Mouse (Mus musculus): Measurements from ENCODE around the gene Smbd1. TPM values are rescaled to one million over a fixed set of nuclear protein-coding genes. Genes with fewer than 3 reads are reported as not detected.

The Smbd1 gene
- polyA plus RNA-seq, 1 experiment: not detected

- WGBS: 75% methylated on average over 1 of the region's 1 CpGs
Measured at GRCm38 (mm10) chr16:32795177-32795576, 15.1 kb downstream of the Smbd1 start.

GRCm38 (mm10) chr16:32790056-32790455 lies 20.2 kb downstream of the Smbd1 start:
- Histone ChIP-seq H3K4me1 (ENCODE audit: control insufficient read depth, insufficient read depth, low read length) (no peaks in the 10 kb centered on the region), H3K27ac (ENCODE audit: insufficient read depth, low read length) (no peak overlapping the region), H3K4me3 (replicated peaks; ENCODE audit: insufficient read depth, low read depth, low read length) (no peak overlapping the region), H3K27me3 (ENCODE audit: control insufficient read depth, insufficient read depth, low read length) (no peaks in the 10 kb centered on the region)
- TF ChIP-seq POLR2A (IDR thresholded peaks at IDR 0.05; ENCODE audit: borderline replicate concordance, insufficient read depth, low read length) (no peak), CTCF (IDR thresholded peaks at IDR 0.05; ENCODE audit: borderline replicate concordance, insufficient read depth, low read depth, low read length) (no peak)
- 91% methylated on average over 5 of the region's 5 CpGs for WGBS
- DNase-seq: no peak

More at GRCm38 (mm10) chr16:32795177-32795576, 15.1 kb downstream of the Smbd1 start:
- TF ChIP-seq CTCF (IDR thresholded peaks at IDR 0.05; ENCODE audit: borderline replicate concordance, insufficient read depth, low read depth, low read length): no peak
- no peak for TF ChIP-seq POLR2A (IDR thresholded peaks at IDR 0.05; ENCODE audit: borderline replicate concordance, insufficient read depth, low read length)
- DNase-seq: no peak
- no peak overlapping the region for H3K4me3 ChIP-seq (replicated peaks; ENCODE audit: insufficient read depth, low read depth, low read length)
- H3K4me1 ChIP-seq (ENCODE audit: control insufficient read depth, insufficient read depth, low read length): no peaks in the 10 kb centered on the region
- no peaks in the 10 kb centered on the region for H3K27me3 ChIP-seq (ENCODE audit: control insufficient read depth, insufficient read depth, low read length)
- H3K27ac ChIP-seq (ENCODE audit: insufficient read depth, low read length): no peak overlapping the region

- TF ChIP-seq CTCF (IDR thresholded peaks at IDR 0.05; ENCODE audit: borderline replicate concordance, insufficient read depth, low read depth, low read length): no peak
- Histone ChIP-seq H3K4me3 (replicated peaks; ENCODE audit: insufficient read depth, low read depth, low read length) (no peak overlapping the region), H3K27me3 (ENCODE audit: control insufficient read depth, insufficient read depth, low read length) (no peaks in the 10 kb centered on the region), H3K27ac (ENCODE audit: insufficient read depth, low read length) (no peak overlapping the region), H3K4me1 (ENCODE audit: control insufficient read depth, insufficient read depth, low read length) (no peaks in the 10 kb centered on the region)
- no peak for DNase-seq
- WGBS: 59% methylated on average over 13 of the region's 13 CpGs
Measured at GRCm38 (mm10) chr16:32784840-32785239, 25.4 kb downstream of the Smbd1 start.

GRCm38 (mm10) chr16:32783324-32784062 lies 26.8 kb downstream of the Smbd1 start:
- H3K27ac ChIP-seq (ENCODE audit: insufficient read depth, low read length): no peak overlapping the region
- WGBS: 20% methylated on average over 5 of the region's 5 CpGs
- no peak for DNase-seq

GRCm38 (mm10) chr16:32778956-32779355 lies 31.3 kb downstream of the Smbd1 start:
- Histone ChIP-seq H3K27ac (ENCODE audit: insufficient read depth, low read length) (no peak overlapping the region), H3K27me3 (ENCODE audit: control insufficient read depth, insufficient read depth, low read length) (no peaks in the 10 kb centered on the region), H3K4me1 (ENCODE audit: control insufficient read depth, insufficient read depth, low read length) (no peaks in the 10 kb centered on the region), H3K4me3 (replicated peaks; ENCODE audit: insufficient read depth, low read depth, low read length) (no peak overlapping the region)
- DNase-seq: peak; percentile 31 to 39
- TF ChIP-seq POLR2A (IDR thresholded peaks at IDR 0.05; ENCODE audit: borderline replicate concordance, insufficient read depth, low read length) (no peak), CTCF (IDR thresholded peaks at IDR 0.05; ENCODE audit: borderline replicate concordance, insufficient read depth, low read depth, low read length) (no peak)
- 20% methylated on average over 8 of the region's 8 CpGs for WGBS

More at GRCm38 (mm10) chr16:32783324-32784062, 26.8 kb downstream of the Smbd1 start:
- no peak for TF ChIP-seq CTCF (IDR thresholded peaks at IDR 0.05; ENCODE audit: borderline replicate concordance, insufficient read depth, low read depth, low read length)
- no peak for TF ChIP-seq POLR2A (IDR thresholded peaks at IDR 0.05; ENCODE audit: borderline replicate concordance, insufficient read depth, low read length)
- no peak overlapping the region for H3K4me3 ChIP-seq (replicated peaks; ENCODE audit: insufficient read depth, low read depth, low read length)
- no peaks in the 10 kb centered on the region for H3K4me1 ChIP-seq (ENCODE audit: control insufficient read depth, insufficient read depth, low read length)
- H3K27me3 ChIP-seq (ENCODE audit: control insufficient read depth, insufficient read depth, low read length): no peaks in the 10 kb centered on the region

GRCm38 (mm10) chr16:32776676-32777075 lies 33.6 kb downstream of the Smbd1 start:
- no peaks in the 10 kb centered on the region for H3K4me1 ChIP-seq (ENCODE audit: control insufficient read depth, insufficient read depth, low read length)
- no peaks in the 10 kb centered on the region for H3K27me3 ChIP-seq (ENCODE audit: control insufficient read depth, insufficient read depth, low read length)
- no peak for DNase-seq
- no peak for TF ChIP-seq CTCF (IDR thresholded peaks at IDR 0.05; ENCODE audit: borderline replicate concordance, insufficient read depth, low read depth, low read length)
- no peak overlapping the region for H3K27ac ChIP-seq (ENCODE audit: insufficient read depth, low read length)
- 80% methylated on average over 10 of the region's 10 CpGs for WGBS
- H3K4me3 ChIP-seq (replicated peaks; ENCODE audit: insufficient read depth, low read depth, low read length): no peak overlapping the region

- WGBS: 89% methylated on average over 7 of the region's 7 CpGs
- Histone ChIP-seq H3K4me3 (replicated peaks; ENCODE audit: insufficient read depth, low read depth, low read length) (no peak overlapping the region), H3K4me1 (ENCODE audit: control insufficient read depth, insufficient read depth, low read length) (no peaks in the 10 kb centered on the region), H3K27me3 (ENCODE audit: control insufficient read depth, insufficient read depth, low read length) (no peaks in the 10 kb centered on the region), H3K27ac (ENCODE audit: insufficient read depth, low read length) (no peak overlapping the region)
- TF ChIP-seq POLR2A (IDR thresholded peaks at IDR 0.05; ENCODE audit: borderline replicate concordance, insufficient read depth, low read length): no peak
- TF ChIP-seq CTCF (IDR thresholded peaks at IDR 0.05; ENCODE audit: borderline replicate concordance, insufficient read depth, low read depth, low read length): no peak
- no peak for DNase-seq
Measured at GRCm38 (mm10) chr16:32766904-32767303, 43.4 kb downstream of the Smbd1 start.

- no peak for DNase-seq
- H3K4me3 ChIP-seq (replicated peaks; ENCODE audit: insufficient read depth, low read depth, low read length): no peak overlapping the region
- H3K27ac ChIP-seq (ENCODE audit: insufficient read depth, low read length): no peak overlapping the region
- no peaks in the 10 kb centered on the region for H3K27me3 ChIP-seq (ENCODE audit: control insufficient read depth, insufficient read depth, low read length)
- TF ChIP-seq CTCF (IDR thresholded peaks at IDR 0.05; ENCODE audit: borderline replicate concordance, insufficient read depth, low read depth, low read length) (no peak), POLR2A (IDR thresholded peaks at IDR 0.05; ENCODE audit: borderline replicate concordance, insufficient read depth, low read length) (no peak)
- WGBS: 44% methylated on average over 6 of the region's 6 CpGs
- H3K4me1 ChIP-seq (ENCODE audit: control insufficient read depth, insufficient read depth, low read length): no peaks in the 10 kb centered on the region
Measured at GRCm38 (mm10) chr16:32764961-32765360, 45.3 kb downstream of the Smbd1 start.
